Mouse (Mus musculus): ENCODE data around the gene Fmo2.

The Fmo2 gene

DNA sequence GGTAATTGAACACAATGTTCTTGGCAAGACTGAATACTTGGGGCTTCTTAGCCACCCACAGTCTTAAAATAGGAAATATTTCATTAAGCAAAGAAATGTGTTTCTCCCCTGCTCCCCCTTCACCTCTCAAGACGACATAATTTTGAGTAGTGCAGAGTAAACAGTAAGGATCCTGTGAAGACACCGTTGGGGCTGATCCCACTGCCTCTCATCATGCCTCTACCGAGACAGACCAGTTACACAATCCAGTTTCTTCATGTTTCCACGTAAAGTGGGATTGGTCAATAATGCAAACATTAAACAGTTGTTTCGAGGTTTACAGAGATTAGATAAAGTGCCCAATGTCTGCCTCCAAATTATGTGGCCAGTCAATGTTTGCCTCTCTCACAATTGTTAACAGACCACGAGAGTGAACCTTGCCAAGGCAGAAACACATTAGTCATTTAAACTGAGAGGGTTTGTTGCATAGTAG is 6.5 kb downstream of the Fmo2 start:
- no peak for DNase-seq (ENCODE audit: low spot score)

GRCm38 (mm10) chr1:162888646-162889045 is 9.9 kb downstream of the Fmo2 start:
- no peak for DNase-seq (ENCODE audit: low spot score)

DNA sequence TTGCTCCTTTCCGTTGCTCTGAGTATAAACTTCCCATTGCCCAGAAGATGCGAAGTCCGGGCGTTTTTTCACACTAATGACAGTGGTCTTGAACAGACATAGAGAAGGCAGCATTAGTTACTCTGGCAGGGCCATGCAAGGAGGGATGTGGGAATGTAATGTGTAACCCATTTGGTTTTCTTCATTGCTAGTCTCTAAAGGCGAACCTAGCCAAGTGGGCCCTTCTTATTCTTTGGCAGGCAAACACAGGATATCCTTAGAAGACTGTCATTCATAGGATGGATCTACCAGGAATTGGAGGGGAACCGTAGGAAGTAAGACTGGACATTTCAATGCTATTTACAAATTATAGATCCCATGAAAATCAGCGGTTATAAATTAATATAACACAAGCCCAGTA is 10.9 kb downstream of the Fmo2 start:
- no peak for DNase-seq (ENCODE audit: low spot score)

- no peak for DNase-seq (ENCODE audit: low spot score)
Measured at GRCm38 (mm10) chr1:162886138-162886816, 12.2 kb downstream of the Fmo2 start.

DNA sequence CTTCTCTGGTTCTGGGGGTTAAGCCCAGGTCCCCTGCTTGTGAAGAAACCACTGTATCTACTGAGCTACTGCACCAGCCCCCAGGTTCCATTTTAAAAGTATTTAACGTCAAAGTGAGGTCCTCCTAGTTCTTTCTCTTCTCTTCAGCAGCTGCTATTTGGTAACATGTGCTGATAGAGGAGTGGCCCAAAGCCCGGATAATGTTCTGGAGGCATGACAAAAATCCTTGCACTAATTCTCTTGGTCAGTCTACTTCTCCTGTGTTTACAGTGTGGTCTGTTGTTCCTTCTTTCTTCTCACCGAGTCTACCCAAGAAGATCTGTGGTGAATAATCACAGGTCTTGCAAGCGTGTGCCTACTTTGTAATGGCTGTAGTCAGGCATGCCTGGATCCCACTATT is 15.8 kb downstream of the Fmo2 start:
- DNase-seq (ENCODE audit: low spot score): no peak

DNA sequence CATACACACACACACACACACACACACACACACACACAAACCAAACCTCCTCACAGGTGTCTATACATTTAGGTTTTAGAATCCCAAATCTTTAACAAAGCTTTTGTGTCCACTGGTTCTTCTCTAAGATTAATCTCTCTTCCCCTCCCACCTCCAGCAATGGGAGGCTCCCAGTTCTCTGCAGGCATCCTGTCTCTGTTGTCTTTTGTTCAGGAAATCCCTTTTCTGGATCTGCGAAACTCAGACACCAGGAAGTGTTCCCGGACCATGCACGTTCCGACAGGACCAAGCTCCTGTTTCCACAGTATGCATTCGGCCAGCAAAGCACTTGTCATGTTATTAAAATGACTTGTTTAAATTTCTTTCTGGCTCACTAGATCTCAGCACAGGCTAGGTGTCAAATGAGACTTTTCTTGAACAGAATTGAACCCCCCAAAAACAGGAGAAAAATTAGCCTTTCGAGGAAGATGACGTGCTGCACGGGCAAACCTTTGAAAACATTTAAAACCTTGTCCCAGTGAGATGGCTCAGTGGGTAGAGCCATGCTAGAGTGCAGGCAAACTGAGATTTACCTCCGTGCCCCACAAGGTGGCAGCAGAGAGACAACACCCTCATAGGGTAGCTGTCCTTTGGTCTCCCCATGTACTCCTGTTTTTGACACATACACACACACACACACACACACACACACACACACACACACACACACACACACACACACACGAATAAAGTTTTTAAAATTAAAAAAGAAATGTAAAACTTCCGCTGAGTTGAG is 18.7 kb downstream of the Fmo2 start:
- DNase-seq (ENCODE audit: low spot score): peak; percentile 18

DNA sequence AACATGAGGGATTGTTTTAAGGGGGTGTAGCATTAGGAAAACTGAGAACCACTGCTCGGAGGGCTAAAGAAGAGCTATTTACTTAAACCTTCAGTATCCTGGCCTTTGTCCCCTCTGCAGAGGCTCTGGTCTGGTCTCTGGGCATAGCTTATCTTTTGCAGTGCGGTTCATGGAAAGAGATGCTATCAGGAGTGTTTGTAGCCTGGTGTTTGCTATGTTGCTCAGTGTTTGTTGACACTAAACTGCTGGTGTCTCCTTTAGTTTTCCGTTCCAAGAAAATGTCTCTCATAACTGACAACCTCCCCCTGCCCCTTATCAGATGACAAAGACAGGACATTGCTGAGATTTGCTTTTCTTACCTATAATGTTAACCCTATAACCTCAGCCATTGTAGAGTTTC is 23.4 kb downstream of the Fmo2 start:
- DNase-seq (ENCODE audit: low spot score): no peak

DNA sequence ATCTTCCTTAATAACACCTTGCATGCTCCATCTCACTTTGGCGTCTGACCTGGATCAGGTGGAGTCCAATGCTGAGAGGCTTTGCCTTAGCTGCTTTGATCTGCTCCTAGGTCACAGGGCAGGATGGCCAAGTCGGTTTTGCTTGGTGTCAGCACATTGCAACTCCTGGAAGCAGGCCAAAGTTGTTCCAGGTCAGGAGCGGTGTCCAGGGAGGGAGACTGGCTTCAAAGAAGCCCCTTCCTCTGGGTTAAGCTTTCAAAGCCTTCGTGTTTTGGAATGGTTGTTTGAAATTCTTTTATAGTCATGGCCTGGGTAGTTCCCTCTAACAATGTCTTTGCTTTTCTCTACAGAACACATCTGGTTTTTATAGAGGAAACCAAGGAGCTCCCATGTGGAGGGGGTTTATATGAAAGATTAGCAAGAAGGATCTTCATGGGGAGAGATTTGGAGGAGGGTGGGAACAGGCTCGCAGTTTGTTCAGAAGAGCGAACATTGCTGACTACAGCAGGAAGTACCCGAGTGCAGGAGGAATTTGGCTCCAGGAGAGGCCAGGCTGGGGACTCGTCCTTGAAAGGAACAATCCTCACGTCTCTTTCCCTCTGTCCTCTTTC is 26.7 kb downstream of the Fmo2 start:
- no peak for DNase-seq (ENCODE audit: low spot score)

GRCm38 (mm10) chr1:162870978-162871377 is 27.5 kb downstream of the Fmo2 start:
- no peak for DNase-seq (ENCODE audit: low spot score)

GRCm38 (mm10) chr1:162867396-162867795 is 31.1 kb downstream of the Fmo2 start:
- DNase-seq (ENCODE audit: low spot score): no peak

- no peak for DNase-seq (ENCODE audit: low spot score)
Measured at GRCm38 (mm10) chr1:162866280-162866681, 32.2 kb downstream of the Fmo2 start, which contains the start of gene Fmo1. Fmo1 (minus strand) TSS chr1:162866610.

GRCm38 (mm10) chr1:162865493-162865830 is 33.1 kb downstream of the Fmo2 start:
- no peak for DNase-seq (ENCODE audit: low spot score)

DNA sequence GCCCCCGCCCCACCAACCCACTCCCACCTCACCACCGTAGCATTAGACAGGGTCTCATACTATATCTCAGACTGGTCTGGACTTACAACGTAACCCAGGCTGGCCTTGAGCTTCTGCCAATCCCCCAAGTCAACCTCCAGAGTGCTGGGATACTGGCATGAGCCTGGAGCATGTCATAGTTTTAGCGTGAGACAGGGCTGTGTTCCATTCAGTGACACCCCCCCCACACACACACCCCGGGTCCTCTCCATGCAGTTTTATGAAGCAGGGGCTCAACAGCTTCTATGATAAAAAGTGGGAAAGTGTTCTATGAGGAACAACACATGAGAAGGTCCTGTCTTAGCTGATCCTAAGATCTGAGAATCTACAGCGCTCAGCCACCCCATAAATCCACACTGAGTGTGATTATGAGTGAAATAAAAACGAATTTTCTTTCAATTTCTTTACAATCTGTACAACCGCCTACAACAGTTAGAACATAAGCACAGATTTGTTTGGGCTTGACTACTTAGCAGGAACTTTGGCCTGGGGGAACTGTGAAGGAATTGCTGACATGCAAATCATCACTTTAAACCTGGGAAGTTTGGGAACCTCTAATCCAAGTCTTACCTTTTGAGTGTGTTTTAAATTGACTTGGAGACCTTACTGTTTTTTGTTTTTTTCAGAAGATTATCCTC is 33.6 kb downstream of the Fmo2 start:
- no peak for DNase-seq (ENCODE audit: low spot score)

DNA sequence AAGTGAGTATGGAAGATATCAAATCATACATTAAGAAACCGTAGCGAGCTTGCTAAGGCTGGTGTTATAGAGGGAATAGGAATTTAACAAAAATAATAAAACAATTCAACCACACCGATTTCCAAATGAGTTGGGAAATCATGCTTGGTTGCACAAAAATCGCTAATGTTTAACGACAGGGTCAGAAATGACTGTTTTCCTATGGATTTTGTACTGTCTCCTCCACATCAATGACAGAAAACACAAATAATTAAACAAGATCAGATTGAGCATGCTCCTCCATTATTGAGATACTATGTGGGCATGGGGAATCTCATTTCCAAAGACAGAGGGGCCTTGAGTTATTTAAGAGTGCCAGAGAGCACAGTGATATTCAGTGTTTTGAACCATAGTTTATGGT is 34.2 kb downstream of the Fmo2 start:
- DNase-seq (ENCODE audit: low spot score): no peak

GRCm38 (mm10) chr1:162863579-162863978 is 34.9 kb downstream of the Fmo2 start:
- DNase-seq (ENCODE audit: low spot score): no peak

DNA sequence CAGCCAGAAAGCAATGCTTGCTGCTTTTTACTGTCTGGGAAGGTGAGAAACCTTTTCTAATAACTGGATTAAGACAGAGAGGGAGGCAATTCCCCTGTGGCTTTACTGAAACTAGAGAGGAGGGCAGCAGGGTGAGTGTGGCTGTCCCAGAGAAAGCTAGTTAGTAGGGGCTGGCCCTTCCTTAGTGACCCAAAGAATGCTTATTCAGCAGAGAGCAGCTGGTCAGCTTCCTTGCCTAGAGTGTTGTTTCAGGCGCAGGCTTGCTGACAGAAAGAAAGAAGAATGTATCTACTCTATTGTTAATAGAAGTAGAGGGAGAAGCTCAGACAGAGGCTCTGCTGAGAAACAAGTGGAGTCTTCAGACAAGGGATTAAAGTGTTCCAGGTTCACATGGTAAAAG is 36.2 kb downstream of the Fmo2 start:
- DNase-seq (ENCODE audit: low spot score): no peak

DNA sequence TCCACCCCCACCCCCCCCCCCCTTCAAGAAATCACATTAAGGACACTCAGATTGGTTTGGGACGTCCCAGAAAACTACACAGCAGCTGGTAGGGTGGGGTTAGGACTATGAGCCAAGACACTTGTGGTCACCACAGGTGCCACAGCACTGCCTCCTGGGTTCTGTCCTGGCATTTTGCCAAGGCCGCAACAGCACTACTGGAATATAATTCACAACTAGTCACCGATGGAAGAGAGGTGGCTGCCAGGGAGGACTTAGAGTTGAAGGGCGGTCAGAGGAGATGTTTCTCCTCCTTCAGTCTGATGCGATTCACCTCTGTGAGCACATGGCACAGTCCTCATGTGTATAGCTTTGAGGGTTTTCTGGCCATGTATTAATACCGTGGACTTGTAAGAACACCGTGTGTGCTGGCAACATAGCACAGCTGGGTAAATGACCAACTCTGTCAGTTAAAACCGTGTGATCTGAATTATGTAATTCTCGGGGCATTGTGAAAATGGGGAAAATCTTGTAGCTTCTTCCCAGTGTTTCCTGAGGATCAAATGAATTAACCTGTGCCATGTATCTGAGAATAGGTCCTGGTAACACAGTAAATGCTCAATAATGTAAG is 38.4 kb downstream of the Fmo2 start:
- no peak for DNase-seq (ENCODE audit: low spot score)

GRCm38 (mm10) chr1:162859545-162859976 is 39.0 kb downstream of the Fmo2 start:
- DNase-seq (ENCODE audit: low spot score): no peak

DNA sequence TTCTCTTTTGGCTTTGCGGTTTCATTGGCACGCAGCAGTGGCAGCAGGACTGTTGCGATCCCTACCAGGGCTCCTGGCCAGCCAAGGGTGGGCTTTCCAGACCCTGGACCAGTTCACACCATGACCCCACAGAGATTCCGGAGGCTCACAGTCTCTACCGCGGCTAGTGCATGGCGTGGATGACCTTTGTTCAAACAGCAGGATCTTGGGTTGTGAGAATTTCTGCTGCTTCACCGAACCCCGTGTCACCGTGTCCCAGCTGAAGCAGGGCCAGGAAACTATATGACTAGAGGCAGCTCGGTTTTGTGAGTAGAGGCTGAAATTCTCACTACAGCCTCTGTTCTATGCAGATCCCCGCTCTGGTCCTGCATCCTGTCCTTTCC is 39.8 kb downstream of the Fmo2 start:
- DNase-seq (ENCODE audit: low spot score): no peak

GRCm38 (mm10) chr1:162857766-162858747 is 40.5 kb downstream of the Fmo2 start:
- DNase-seq (ENCODE audit: low spot score): no peak
